Mouse (Mus musculus) CH12.LX (cell line): Measurements from ENCODE around the gene Csk.

Experiments
- ELF1 ChIP-seq: IDR thresholded peaks from 2 replicates; pipeline ENCODE4 v1.6.1; 2014; ENCODE audit warnings: low read depth, mild to moderate bottlenecking, inconsistent platforms, low read length, improper control_type of control experiment
- USF2 ChIP-seq: conservative IDR thresholded peaks from 2 replicates; pipeline ENCODE4 v1.6.1; 2011; ENCODE audit warnings: low read depth, low read length, improper control_type of control experiment

GRCm38 (mm10) chr9:57590726-57591125, 62.7 kb downstream of the Csk start:
- TF ChIP-seq USF2 (no peak), ELF1 (no peak)
